Mouse (Mus musculus) induced T-regulatory cell, adult 2 months (primary cell): ENCODE data around the gene Coa4.

Experiments used
- DNase-seq: peaks from one replicate; pipeline ENCODE4 v3.0.0-alpha.2; 2012; ENCODE audit warnings: low read depth

Coa4 gene

DNA sequence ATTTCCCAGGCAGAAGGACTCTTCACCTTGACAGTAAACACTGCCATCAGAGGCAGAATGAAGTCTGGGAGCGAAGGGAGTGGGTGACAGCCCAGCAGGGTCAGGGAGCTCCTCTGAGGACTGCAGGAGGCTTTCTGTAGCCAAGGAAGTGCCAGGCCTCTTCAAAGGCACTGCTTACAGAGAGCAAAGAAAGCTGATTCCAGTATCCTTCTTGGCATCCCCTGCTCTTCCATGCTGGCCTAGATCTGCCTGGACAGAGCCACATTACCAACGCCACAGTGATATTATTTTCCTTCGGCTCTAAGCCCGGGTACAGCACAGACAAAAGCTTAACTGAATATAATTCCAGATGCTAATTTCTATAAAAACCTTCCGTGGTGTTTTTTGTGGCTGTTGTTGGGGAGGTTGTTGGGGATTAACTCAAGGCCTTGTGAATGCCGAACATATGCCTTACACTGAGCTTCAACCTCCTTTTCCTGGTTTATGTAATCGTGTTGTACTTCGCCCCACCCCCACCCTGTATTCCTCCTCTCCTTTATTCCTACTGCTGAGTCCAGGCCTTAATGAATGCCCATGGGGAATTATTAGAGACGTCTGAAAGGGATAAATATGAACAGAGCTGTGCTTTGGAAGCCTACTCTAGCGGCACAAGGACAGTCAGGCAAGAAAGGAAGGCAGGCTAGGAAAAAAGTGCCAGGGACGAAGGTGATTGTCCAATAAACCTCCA, 25.2 kb downstream of the Coa4 start:
- DNase-seq = no peak

DNA sequence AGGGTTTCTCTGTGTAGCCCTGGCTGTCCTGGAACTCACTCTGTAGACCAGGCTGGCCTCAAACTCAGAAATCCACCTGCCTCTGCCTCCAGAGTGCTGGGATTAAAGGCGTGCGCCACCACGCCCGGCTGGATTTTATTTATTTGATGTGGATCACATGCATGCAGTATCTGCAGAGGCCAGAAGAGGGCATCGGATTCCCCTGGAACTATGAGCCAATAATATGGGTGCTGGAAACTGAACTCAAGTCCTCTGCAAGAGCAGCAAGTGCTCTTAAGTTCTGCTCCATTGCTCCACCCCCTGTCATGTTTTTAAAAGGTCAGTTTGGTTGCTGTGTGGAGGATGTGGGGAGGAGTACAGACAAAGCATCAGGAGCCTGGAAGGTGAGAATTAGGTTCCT, 30.4 kb downstream of the Coa4 start:
- DNase-seq = peak; percentile 42

DNA sequence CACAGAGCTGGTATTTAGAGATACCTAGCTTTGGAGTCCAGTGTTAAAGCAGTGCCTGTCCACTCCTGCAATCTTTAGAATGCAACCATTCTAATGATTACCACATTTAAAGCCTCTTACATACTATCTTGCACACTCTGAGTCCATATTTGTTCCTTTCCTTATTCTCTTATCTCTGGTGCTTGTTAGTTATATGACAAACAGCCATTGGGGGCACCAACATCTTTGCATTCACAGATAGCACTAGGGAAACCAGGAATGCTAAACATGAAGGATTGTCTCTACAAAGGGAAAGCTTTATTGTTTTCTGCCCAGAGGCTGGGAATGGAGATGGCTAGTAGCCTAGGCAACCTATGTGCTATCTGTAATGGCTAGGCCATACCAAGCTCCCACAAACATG, 33.0 kb downstream of the Coa4 start:
- no peak for DNase-seq

DNA sequence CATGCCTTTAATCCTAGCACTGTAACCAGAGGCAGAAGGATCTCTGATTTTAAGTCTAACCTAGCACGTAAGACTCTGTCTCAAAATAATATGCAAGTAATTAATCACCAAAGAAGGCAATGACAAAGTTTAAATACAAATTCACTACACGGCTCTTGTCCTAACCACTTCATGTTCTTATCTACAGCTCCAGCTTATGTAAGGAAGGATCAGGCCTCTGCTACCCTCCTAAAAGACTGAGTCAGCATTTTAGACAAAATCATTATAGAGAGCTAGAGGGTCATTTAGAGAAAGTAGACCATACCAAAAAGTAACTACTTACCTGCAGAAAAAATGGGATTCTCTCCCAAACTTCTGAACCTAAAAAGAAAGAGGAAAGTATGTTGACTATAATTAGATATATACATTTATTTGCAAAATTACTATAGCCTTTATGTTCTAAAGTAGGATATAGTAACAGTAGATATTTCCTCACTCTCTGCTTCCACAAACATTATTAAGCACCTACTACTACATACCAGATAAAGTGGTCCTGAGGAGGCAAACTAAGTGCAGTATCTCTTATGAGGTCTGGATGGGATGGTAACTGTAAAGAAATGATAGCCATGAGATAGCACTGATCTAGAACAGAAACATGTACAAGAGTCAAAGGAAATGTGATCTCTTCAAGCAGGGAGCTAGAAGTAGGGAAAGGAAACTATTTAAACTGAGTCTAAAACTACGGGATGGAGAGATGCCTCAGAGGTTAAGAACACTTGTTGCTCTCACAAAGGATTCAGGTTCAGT, 34.3 kb downstream of the Coa4 start:
- no peak for DNase-seq

DNA sequence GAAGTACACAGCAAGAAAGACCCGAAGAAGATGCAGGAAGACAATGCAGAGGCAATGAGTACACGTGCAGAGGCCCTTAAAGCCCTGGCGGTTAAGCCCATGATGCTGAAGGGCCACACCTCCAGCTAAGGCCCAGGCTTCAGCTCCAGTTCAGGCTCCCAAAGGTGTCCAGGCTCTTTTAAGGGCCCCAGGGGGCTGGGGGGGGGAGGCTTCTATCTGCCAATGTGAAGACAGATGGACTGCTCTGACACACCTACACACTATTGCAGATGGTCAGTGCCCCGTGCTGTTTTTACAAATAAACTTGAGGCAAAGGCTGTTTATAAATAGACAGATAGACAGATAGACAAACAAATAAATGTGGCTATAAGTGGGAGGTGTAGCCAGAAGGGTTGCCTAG, 35.2 kb downstream of the Coa4 start:
- DNase-seq = no peak

DNA sequence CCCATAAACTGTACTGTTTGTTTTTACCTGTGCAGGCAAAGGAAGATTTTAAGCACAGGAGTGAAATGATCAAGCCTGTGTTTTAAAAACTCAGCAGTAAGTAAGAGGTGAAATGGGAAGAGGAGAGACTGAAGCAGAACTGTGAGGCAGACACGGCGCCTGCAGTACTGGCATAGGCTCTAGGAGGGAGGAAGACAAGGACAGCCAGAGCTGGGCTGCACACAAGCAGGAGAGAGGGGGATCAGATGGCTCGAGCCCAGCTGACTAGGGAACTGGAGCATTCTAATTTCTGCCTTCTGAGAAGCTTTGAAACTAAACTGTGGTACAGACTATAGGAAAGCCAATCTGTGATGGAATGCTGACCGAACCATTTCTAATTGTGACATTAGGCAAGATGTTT, 35.8 kb downstream of the Coa4 start:
- DNase-seq = no peak

DNA sequence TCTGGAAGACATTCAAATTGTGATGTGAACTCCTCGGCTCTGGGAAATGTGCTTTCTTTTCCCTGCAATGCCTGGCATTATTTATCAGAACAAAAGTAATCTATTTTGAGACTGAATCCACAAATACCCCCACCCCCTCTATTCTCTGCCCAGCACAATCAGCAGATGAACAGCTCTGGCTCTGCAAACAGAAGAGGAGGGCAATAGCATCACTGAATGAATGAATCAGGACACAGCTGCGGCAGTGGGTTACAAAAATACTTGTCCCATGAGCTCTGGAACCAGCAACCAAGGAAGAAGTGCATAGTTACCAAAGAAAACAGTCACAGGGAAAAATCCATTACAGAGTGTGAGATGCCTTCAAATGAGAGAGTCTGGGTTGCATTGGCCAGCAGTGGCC, 41.9 kb downstream of the Coa4 start:
- DNase-seq = no peak

DNA sequence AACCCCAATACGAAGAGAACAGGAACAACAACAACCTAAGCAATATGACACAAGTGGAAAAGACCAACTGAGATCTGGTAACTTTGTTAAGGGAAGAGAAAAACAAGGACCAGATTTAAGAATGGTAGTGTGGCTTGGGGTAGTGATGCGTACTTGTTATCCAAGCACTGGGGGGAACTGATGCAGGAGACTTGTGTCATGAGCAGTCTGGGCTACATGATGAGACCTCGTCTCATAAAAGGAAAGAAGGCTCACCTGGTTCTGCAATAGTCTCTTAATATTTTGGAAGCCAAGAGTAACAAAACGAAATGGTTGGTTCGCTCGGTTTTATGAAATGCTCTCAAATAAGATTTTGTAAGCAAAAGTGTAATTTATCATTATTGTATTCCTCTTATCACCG, 45.4 kb downstream of the Coa4 start:
- no peak for DNase-seq

DNA sequence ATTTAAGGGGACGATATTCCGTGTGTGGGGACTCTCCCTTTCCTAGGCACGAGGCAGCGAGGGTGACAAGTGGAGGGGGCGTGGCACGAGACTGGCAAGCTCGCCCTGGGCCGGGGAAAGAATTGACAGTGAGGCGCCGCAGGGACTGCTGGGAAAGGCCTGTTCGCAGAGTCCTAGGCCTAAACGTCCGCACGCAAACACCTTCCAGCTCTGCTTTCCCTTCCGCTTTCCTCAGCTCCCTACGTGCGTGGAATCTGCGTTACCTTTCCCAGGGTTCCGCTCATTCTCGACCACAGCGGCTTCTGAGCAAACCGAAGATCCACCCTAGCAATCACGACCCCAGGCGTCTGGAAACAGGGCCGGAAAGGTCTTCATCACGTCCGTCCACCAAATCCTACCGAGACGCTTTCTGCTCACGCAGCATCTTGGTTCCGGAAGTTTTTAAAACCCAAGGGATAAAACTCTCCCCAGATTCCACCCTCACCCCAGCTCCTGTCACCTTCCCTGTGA, 45.9 kb downstream of the Coa4 start:
- peak; percentile 95 for DNase-seq

DNA sequence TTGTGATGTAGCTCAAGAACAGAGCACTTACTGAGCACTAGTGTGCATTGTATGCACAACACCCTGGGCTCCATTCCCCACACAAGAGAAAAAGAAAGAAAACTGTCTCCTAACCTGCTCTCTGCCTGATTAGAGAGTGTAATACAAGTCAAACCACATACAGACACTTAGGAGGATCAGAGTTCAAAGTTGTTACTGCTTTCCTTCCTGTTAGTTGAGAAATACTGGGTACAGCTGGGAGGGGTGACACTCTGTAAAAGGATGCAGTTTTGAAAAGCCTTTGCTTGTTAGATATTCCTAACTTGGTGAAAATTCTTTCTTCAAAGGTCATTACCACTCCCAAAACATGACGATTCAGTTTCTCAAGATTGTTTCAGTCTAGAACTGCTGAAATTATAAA, 52.9 kb downstream of the Coa4 start:
- DNase-seq = peak; percentile 36
